8 mouse cellular contexts compared by ENCODE assay signal in the genomic region with DNA sequence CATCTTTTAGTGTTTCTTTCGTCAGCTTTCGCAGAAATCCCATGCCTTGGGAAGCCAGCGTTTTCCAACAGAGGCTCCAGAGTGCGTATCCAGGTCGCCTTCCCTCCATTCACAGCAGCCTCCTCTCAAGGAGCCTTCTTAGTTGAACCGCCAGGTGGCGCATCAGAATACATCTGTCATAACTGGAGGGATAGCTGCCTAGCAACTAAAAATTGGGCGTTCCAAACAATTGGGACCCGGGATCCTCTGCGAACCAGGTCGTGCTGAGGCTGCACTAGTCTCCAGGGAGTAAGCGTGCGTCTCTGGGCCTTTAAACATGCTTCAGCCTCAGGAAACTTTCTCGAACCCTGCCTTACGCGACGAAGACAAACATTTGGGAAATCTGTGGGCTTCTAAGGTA. TPM values are rescaled to one million over a fixed set of nuclear protein-coding genes. Genes with fewer than 3 reads are reported as not detected.
DNase-seq lines count a peak whose midpoint lies in the region; ATAC-seq lines count a peak whose summit lies in the region.

No protein-coding gene starts in this region.

- peak overlapping the region; percentile 97 for H3K4me2 ChIP-seq in hindbrain, embryonic 12.5 days (replicated peaks)

- ATAC-seq in hindbrain, embryonic 12.5 days (ENCODE audit: low FRiP score), result peak; percentile 46; the same call in 1 of the 2 replicates

- peak; percentile 89 for DNase-seq in Muller cell, postnatal 12 days (ENCODE audit: inconsistent ontology term)
- peak; percentile 82 for DNase-seq in cerebellum, adult 9-11 months
- peak; percentile 79 to 85 for DNase-seq in frontal cortex, postnatal 10 days (ENCODE audit: low spot score in 2 of 2)
- DNase-seq in layer of hippocampus, postnatal 14 days (ENCODE audit: low spot score in 2 of 2), result peak; percentile 87 to 92
- DNase-seq in lung, postnatal 10 days, result peak; percentile 92
- DNase-seq in ovary, postnatal 36 days (ENCODE audit: low spot score), result peak; percentile 81
- peak; percentile 78 for DNase-seq in thymus, postnatal 14 days

- H3K9ac ChIP-seq in hindbrain, embryonic 12.5 days, result no peak overlapping the region

- peaks cover 18% of the 10 kb centered on the region for H3K27me3 ChIP-seq in hindbrain, embryonic 12.5 days

- no peaks in the 10 kb centered on the region for H3K36me3 ChIP-seq in hindbrain, embryonic 12.5 days

- 6% methylated on average over 17 of the region's 17 CpGs for WGBS in hindbrain, embryonic 12.5 days

- no peaks in the 10 kb centered on the region for H3K9me3 ChIP-seq in hindbrain, embryonic 12.5 days (replicated peaks)

- peak overlapping the region; percentile 26 for H3K4me3 ChIP-seq in hindbrain, embryonic 12.5 days

- no peak overlapping the region; the same call in 1 of the 2 replicates for H3K27ac ChIP-seq in hindbrain, embryonic 12.5 days

- H3K4me1 ChIP-seq in hindbrain, embryonic 12.5 days, result peaks cover 8% of the 10 kb centered on the region

RNA-seq across cellular contexts. Expression of a gene that starts 1.0 kb away (rescaled TPM):
- 3.1 and 5.9 TPM in 2 replicates for polyA plus RNA-seq in hindbrain, embryonic 12.5 days (2016; fragmentation: Nextera tagmentation; extraction: Ambion mirVana)
- 10 to 100 TPM; 17.1 to 19.7 TPM for total RNA-seq in layer of hippocampus, postnatal 14 days (2021)

RNA-seq across cellular contexts. Expression of a gene that starts 3.4 kb away (rescaled TPM):
- polyA plus RNA-seq in hindbrain, embryonic 12.5 days (2016; fragmentation: Nextera tagmentation; extraction: Ambion mirVana), result 1.2 and 2.2 TPM in 2 replicates
- 1 to 10 TPM; 2.0 to 2.9 TPM for total RNA-seq in layer of hippocampus, postnatal 14 days (2021)

RNA-seq across cellular contexts. Expression of a gene that starts 25.0 kb away (rescaled TPM):
- polyA plus RNA-seq in hindbrain, embryonic 12.5 days (2016; fragmentation: Nextera tagmentation; extraction: Ambion mirVana), result 60.3 and 66.8 TPM in 2 replicates
- total RNA-seq in layer of hippocampus, postnatal 14 days (2021), result 10 to 100 TPM; 44.4 to 45.3 TPM

RNA-seq across cellular contexts. Expression of a gene that starts 34.2 kb away (rescaled TPM):
- 66.0 and 70.5 TPM in 2 replicates for polyA plus RNA-seq in hindbrain, embryonic 12.5 days (2016; fragmentation: Nextera tagmentation; extraction: Ambion mirVana)
- total RNA-seq in layer of hippocampus, postnatal 14 days (2021), result 10 to 100 TPM; 37.0 to 43.6 TPM

RNA-seq across cellular contexts. Expression of a gene that starts 53.8 kb away (rescaled TPM):
- 66.8 and 72.2 TPM in 2 replicates for polyA plus RNA-seq in hindbrain, embryonic 12.5 days (2016; fragmentation: Nextera tagmentation; extraction: Ambion mirVana)
- total RNA-seq in layer of hippocampus, postnatal 14 days (2021), result 100 to 1,000 TPM; 125 to 127 TPM
